Mouse (Mus musculus) CH12.LX (cell line): ENCODE measurements around the gene Clk3.

Source experiments
- CTCF ChIP-seq, 2 experiments: IDR thresholded peaks in 1 of 2; conservative IDR thresholded peaks in 1 of 2; 2 replicates each; pipeline ENCODE4 v1.5.1; 2011 to 2012; ENCODE audit warnings: low read depth in 2 of 2, low read length in 2 of 2, improper control_type of control experiment in 1 of 2, inconsistent platforms in 1 of 2, mild to moderate bottlenecking in 1 of 2, moderate library complexity in 1 of 2
- EP300 ChIP-seq: IDR thresholded peaks from 2 replicates; pipeline ENCODE4 v1.6.1; 2011; ENCODE audit warnings: low read length, improper control_type of control experiment
- GABPA ChIP-seq: IDR thresholded peaks from 2 replicates; pipeline ENCODE4 v1.6.1; 2012; ENCODE audit warnings: low read depth, low read length, improper control_type of control experiment, inconsistent platforms; ENCODE audit not compliant: insufficient replicate concordance
- MAX ChIP-seq: IDR thresholded peaks from 2 replicates; pipeline ENCODE4 v1.6.1; 2011; ENCODE audit warnings: low read length, improper control_type of control experiment
- MXI1 ChIP-seq: IDR thresholded peaks from 2 replicates; pipeline ENCODE4 v1.6.1; 2011; ENCODE audit warnings: mild to moderate bottlenecking, low read depth, low read length, improper control_type of control experiment
- MYC ChIP-seq: IDR thresholded peaks from 2 replicates; pipeline ENCODE4 v1.6.1; 2011; ENCODE audit warnings: low read depth, mild to moderate bottlenecking, improper control_type of control experiment, low read length
- PAX5 ChIP-seq: IDR thresholded peaks from 2 replicates; pipeline ENCODE4 v1.6.1; 2012; ENCODE audit warnings: low read length, inconsistent platforms, mixed read lengths
- ZC3H11A ChIP-seq: IDR thresholded peaks from 2 replicates; pipeline ENCODE4 v1.6.1; 2012; ENCODE audit warnings: low read depth, mild to moderate bottlenecking, inconsistent platforms, low read length, improper control_type of control experiment
- ZNF384 ChIP-seq: IDR thresholded peaks from 2 replicates; pipeline ENCODE4 v1.6.1; 2012; ENCODE audit warnings: low read depth, low read length, improper control_type of control experiment, inconsistent platforms

- TF ChIP-seq MYC (no peak), ZC3H11A (no peak), CTCF (conservative IDR thresholded peaks at IDR 0.05 in 1 of 2, IDR thresholded peaks at IDR 0.05 in 1 of 2; ENCODE audit: low read depth in 2 of 2, low read length in 2 of 2) (no peak), EP300 (no peak), MXI1 (no peak; the same call in 1 of the 2 replicates), MAX (no peak), ZNF384 (no peak), PAX5 (no peak), GABPA (no peak)
Observed at GRCm38 (mm10) chr9:57764147-57764973, 1.3 kb downstream of the Clk3 start.
